Mouse (Mus musculus) thymus, adult 2 months (tissue): ENCODE data around the gene Mybpc2. TPM values are rescaled to one million over a fixed set of nuclear protein-coding genes. Genes with fewer than 3 reads are reported as not detected.
A peak's percentile ranks its signal among the peaks of the same experiment; 100 is the strongest.

Source experiments
- DNase-seq: peaks from one replicate; pipeline ENCODE4 v3.0.0; 2021
- H3K27ac ChIP-seq: fragments of 200-500 bp; 2 replicates; pipeline ENCODE4 v1.5.1; 2012; ENCODE audit warnings: low read length, control low read depth; ENCODE audit not compliant: control insufficient read depth, insufficient read depth
- H3K27me3 ChIP-seq: fragments of 200-500 bp; 2 replicates; pipeline ENCODE4 v1.6.1; 2012; ENCODE audit warnings: mild to moderate bottlenecking, low read length, moderate library complexity, mixed read lengths; ENCODE audit not compliant: control insufficient read depth, insufficient read depth
- H3K36me3 ChIP-seq: fragments of 200-500 bp; 2 replicates; pipeline ENCODE4 v1.6.1; 2012; ENCODE audit warnings: mild to moderate bottlenecking, low read length, moderate library complexity; ENCODE audit not compliant: control insufficient read depth, insufficient read depth
- H3K4me1 ChIP-seq: fragments of 200-500 bp; replicated peaks from 2 replicates; pipeline ENCODE4 v1.6.1; 2012; ENCODE audit warnings: low read length; ENCODE audit not compliant: control insufficient read depth, insufficient read depth
- H3K4me3 ChIP-seq: fragments of 200-500 bp; 2 replicates; pipeline ENCODE4 v1.5.1; 2012; ENCODE audit warnings: mild to moderate bottlenecking, low read length, control low read depth, moderate library complexity; ENCODE audit not compliant: control insufficient read depth, insufficient read depth
- CTCF ChIP-seq: fragments of 200-500 bp; IDR thresholded peaks from 2 replicates; pipeline ENCODE4 v1.5.1; 2012; ENCODE audit warnings: mild to moderate bottlenecking, control low read depth, low read length, moderate library complexity, borderline replicate concordance; ENCODE audit not compliant: control insufficient read depth, poor library complexity, insufficient read depth; ENCODE audit errors: extremely low read depth
- POLR2A ChIP-seq: fragments of 200-500 bp; IDR thresholded peaks from 2 replicates; pipeline ENCODE4 v1.6.1; 2012; ENCODE audit warnings: mild to moderate bottlenecking, low read length, control low read depth, moderate library complexity; ENCODE audit not compliant: control insufficient read depth, poor library complexity, insufficient read depth; ENCODE audit errors: extremely low read depth
- WGBS: fragments of 180-500 bp; shearing (Covaris S2); methylation state at CpG from one replicate; pipeline ENCODE4 v1.1.7; 2018; 5-methylcytosine and 5-hydroxymethylcytosine counted together
- polyA plus RNA-seq: library from polyadenylated mRNA; depleted of rRNA; stranded (reverse); fragments of >200 nt; gene quantifications from 2 replicates; pipeline ENCODE4 v1.2.3, GENCODE M21; 2012

Mybpc2 gene
- polyA plus RNA-seq, 1 experiment: 0.53 TPM

DNA sequence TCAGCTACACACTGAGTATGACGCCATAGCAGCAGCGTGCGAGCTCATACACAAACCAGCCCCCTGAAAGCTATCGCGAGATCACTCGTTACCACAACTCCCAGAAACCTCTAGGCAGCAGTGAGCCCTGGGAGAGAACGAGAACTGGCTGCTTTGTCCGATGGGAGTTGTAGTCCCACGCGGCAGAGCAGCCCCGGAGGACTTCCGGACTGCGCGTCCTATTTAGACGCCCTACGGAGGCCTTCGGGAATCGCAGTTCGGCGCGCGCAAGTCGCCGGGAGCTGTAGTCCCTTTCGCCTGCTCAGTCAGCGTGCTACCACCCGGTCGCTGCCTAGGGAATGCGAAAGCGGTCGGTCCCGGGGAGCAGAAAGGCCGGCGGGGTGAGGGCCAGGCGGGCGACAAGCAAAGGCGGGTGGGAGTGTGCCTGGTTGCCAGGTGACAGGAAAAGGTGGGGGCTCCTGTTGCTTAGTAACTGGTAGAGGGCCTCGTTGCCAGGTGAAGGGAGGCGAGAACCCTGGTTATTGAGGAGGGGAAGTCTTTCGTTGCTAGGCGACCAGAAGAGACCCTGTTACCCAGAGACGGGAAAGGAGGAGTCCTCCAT is 56.5 kb downstream of the Mybpc2 start, which contains the start of gene Josd2:
Gene Josd2 (plus strand): TSS at position 170 of the 601 bp plus-strand sequence.
- no peak within 1 kb of the TSS for H3K27ac ChIP-seq

DNA sequence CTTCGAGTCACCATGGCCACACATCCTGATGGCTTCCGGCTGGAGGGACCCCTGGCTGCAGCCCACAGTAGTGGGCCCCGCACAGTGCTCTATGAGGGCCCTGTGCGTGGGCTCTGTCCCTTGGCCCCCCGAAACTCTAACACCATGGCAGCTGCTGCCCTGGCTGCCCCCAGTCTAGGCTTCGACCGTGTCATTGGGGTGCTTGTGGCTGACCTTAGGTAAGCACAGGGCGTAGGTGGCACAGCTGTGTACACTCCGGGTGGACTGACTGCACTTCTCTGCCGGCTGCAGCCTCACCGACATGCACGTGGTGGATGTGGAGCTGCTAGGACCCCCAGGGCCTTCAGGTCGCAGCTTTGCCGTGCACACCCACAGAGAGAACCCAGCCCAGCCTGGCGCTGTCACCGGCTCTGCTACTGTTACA is 57.6 kb downstream of the Mybpc2 start:
- no peak for DNase-seq
- TF ChIP-seq POLR2A (no peak), CTCF (no peak)
- Histone ChIP-seq H3K4me1 (peaks cover 8% of the 10 kb centered on the region), H3K36me3 (no peaks in the 10 kb centered on the region), H3K27ac (no peak overlapping the region), H3K4me3 (no peak overlapping the region), H3K27me3 (no peaks in the 10 kb centered on the region; the same call in 1 of the 2 replicates)
- WGBS: 95% methylated on average over 16 of the region's 16 CpGs

More for the DNA sequence above, 56.5 kb downstream of the Mybpc2 start, which contains the start of gene Josd2:
- WGBS: under 1% methylated on average over 42 of the region's 42 CpGs
- 0 out of 2 replicates have a peak, but pooled peaks have one; percentile 47 for TF ChIP-seq CTCF
- peak; percentile 40; the same call in 1 of the 2 replicates for TF ChIP-seq POLR2A
- H3K36me3 ChIP-seq: no peaks in the 10 kb centered on the region
- peaks cover 10% of the 10 kb centered on the region for H3K4me1 ChIP-seq
- peak within 1 kb of the TSS; percentile 81 for H3K4me3 ChIP-seq
- peak; percentile 89 for DNase-seq
- no peaks in the 10 kb centered on the region; the same call in 1 of the 2 replicates for H3K27me3 ChIP-seq

DNA sequence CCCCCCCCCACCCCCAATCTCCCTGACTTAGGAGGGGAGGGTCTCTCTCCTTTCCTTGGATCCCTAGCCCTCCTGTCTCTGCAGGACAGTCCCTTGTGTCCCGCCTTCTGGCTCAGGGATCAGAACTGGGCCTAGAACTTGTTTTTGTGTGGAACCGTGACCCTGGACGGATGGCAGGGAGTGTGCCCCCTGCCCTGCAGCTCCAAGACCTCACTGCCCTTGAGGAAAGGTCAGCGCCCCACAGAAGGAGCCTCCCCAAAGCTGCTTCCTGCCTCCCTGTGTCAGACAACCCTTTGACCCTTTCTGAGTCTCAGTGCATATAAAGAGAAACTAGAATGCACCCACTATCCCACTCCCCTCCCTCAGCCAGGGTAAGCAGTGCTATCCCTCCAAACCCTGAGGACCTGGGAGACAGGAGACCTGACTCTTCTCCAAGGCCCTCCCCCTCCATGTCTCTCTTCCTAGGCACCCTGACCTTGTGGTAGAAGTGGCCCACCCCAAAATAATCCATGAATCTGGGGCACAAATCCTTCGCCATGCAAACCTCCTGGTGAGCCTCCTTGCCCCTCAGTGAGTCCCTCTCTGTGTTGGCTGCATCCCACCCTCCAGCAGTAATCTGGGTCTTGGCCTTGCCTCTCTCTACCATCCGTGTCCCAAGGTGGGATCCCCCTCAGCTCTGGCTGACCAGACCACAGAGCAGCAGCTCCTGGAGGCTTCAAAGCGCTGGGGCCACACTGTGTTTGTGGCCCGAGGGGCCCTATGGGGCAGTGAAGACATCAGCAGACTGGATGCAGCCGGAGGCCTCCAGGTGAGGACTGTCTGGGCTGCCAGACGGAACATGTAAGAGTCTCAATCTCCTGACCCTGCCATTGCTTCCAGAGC is 58.2 kb downstream of the Mybpc2 start:
- Histone ChIP-seq H3K27me3 (no peaks in the 10 kb centered on the region; the same call in 1 of the 2 replicates), H3K27ac (no peak overlapping the region), H3K36me3 (no peaks in the 10 kb centered on the region), H3K4me3 (no peak overlapping the region), H3K4me1 (peaks cover 8% of the 10 kb centered on the region)
- 93% methylated on average over 10 of the region's 10 CpGs for WGBS
- no peak for DNase-seq
- TF ChIP-seq POLR2A: no peak
- no peak for TF ChIP-seq CTCF

- TF ChIP-seq CTCF (no peak), POLR2A (no peak)
- Histone ChIP-seq H3K36me3 (no peaks in the 10 kb centered on the region), H3K4me1 (peaks cover 8% of the 10 kb centered on the region), H3K4me3 (no peak within 1 kb of the TSS), H3K27ac (no peak within 1 kb of the TSS), H3K27me3 (no peaks in the 10 kb centered on the region; the same call in 1 of the 2 replicates)
- no peak for DNase-seq
- 75% methylated on average over 2 of the region's 2 CpGs for WGBS
These were observed 59.3 kb downstream of the Mybpc2 start, which contains the start of gene Aspdh for GRCm38 (mm10) chr7:44465111-44465510. TSS of gene Aspdh (plus strand) at chr7:44465391.

DNA sequence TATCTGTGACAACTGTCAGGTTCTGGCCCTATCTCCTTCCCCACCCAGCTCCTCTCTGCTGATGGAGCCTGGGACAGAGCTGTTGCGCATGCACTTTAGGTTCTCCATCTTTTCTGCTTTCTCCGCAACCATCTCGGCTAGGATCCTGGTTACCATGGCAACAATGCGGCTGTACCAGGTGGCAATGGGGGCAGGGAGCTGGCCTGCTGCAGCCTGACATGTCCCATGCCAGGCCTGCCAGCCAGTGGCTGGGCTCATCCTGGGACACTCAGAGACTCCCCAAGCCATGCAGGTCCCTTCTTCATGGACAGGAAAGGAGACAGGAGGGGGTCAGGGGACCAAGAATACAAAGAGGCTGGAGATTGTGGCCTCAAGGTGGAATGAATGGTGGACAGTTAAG is 59.9 kb downstream of the Mybpc2 start:
- Histone ChIP-seq H3K4me1 (peaks cover 8% of the 10 kb centered on the region), H3K27ac (no peak overlapping the region), H3K27me3 (no peaks in the 10 kb centered on the region; the same call in 1 of the 2 replicates), H3K36me3 (no peaks in the 10 kb centered on the region), H3K4me3 (no peak overlapping the region)
- TF ChIP-seq CTCF (no peak), POLR2A (no peak)
- 35% methylated on average over 4 of the region's 4 CpGs for WGBS
- no peak for DNase-seq

DNA sequence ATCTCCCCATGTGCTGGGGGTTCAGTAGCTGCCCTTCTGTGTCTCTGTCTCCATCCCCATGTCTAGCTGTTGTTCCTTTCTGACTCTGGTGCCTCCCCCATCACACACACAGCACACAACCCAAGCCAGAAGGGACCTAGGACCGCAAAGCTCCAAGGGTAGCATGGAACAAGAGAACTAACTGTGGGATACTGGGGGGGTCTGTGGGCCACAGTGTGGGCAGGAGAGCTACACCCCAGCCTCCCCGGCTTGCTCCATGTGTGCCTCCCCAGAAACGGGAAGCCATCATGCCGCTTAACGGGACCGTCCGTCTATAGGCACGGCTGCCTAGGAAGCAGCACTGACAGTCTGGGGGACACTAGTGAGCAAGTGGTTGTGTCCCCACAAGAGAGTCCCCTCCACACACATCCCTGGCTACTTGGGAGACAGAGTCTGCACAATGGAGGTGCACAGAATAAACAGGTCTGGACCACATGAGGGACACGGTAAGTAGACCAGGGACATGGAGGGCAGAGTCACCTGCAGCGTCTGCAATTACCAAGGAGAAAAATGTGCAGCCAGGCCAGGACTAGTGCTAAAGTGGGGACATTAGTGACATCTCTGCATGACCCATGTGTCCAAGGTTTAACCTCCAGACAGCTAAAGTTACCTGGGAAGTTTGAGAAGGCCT is 60.8 kb downstream of the Mybpc2 start:
- peaks cover 6% of the 10 kb centered on the region for H3K4me1 ChIP-seq
- 86% methylated on average over 10 of the region's 10 CpGs for WGBS
- H3K4me3 ChIP-seq: no peak overlapping the region
- no peaks in the 10 kb centered on the region for H3K36me3 ChIP-seq
- TF ChIP-seq CTCF (no peak), POLR2A (no peak)
- H3K27ac ChIP-seq: no peak overlapping the region
- no peaks in the 10 kb centered on the region; the same call in 1 of the 2 replicates for H3K27me3 ChIP-seq
- no peak for DNase-seq
